Mouse (Mus musculus) forebrain, embryonic 14.5 days (tissue): ENCODE data around the gene Sema3d. TPM values are rescaled to one million over a fixed set of nuclear protein-coding genes. Genes with fewer than 3 reads are reported as not detected.

Experiments used
- ATAC-seq: fragments of 200-750 bp; cut with Nextera tagmentation; 2 replicates; pipeline ENCODE4 v1.8.0; 2017; ENCODE audit warnings: mild to moderate bottlenecking, moderate library complexity
- DNase-seq: peaks from one replicate; pipeline ENCODE4 v3.0.0-alpha.2; 2015; ENCODE audit warnings: low spot score
- H3K27ac ChIP-seq: fragments of 300-500 bp; sonication (generic); 2 replicates; pipeline ENCODE4 v1.5.1; 2014; ENCODE audit warnings: low read depth, mild to moderate bottlenecking, control low read depth, low read length, moderate library complexity
- H3K27me3 ChIP-seq: fragments of 300-500 bp; sonication (generic); replicated peaks from 2 replicates; pipeline ENCODE4 v1.6.1; 2014; ENCODE audit warnings: low read length, control low read depth, mixed read lengths; ENCODE audit not compliant: control insufficient read depth, insufficient read depth
- H3K36me3 ChIP-seq: fragments of 300-500 bp; sonication (generic); 2 replicates; pipeline ENCODE4 v1.6.1; 2014; ENCODE audit warnings: low read length, control low read depth; ENCODE audit not compliant: control insufficient read depth, insufficient read depth
- H3K4me1 ChIP-seq: fragments of 300-500 bp; sonication (generic); 2 replicates; pipeline ENCODE4 v1.6.1; 2014; ENCODE audit warnings: antibody characterized with exemption, low read length, control low read depth; ENCODE audit not compliant: control insufficient read depth, insufficient read depth
- H3K4me2 ChIP-seq: fragments of 300-500 bp; sonication (generic); 2 replicates; pipeline ENCODE4 v1.6.1; 2014; ENCODE audit warnings: mild to moderate bottlenecking, control low read depth, low read length
- H3K4me3 ChIP-seq: fragments of 300-500 bp; sonication (generic); 2 replicates; pipeline ENCODE4 v1.5.1; 2014; ENCODE audit warnings: low read depth, low read length, control low read depth
- H3K9ac ChIP-seq: fragments of 300-500 bp; sonication (generic); 2 replicates; pipeline ENCODE4 v1.6.1; 2014; ENCODE audit warnings: mild to moderate bottlenecking, low read length, control low read depth, moderate library complexity
- H3K9me3 ChIP-seq: fragments of 300-500 bp; sonication (generic); replicated peaks from 2 replicates; pipeline ENCODE4 v1.6.1; 2016; ENCODE audit warnings: low read length, control low read depth, mixed read lengths; ENCODE audit not compliant: control insufficient read depth
- WGBS: fragments of 180-500 bp; shearing (Covaris S2); extraction: QIAGEN DNeasy Blood & Tissue Kit; methylation state at CpG from one replicate; pipeline ENCODE4 v1.1.7; 2014; 5-methylcytosine and 5-hydroxymethylcytosine counted together
- polyA plus RNA-seq: library from polyadenylated mRNA; unstranded; fragments of >200 nt; fragmentation: Nextera tagmentation; extraction: Ambion mirVana; gene quantifications from 2 replicates; pipeline ENCODE4 v1.2.1, GENCODE M21; 2014

The Sema3d gene
- polyA plus RNA-seq, 1 experiment from 2014 or later, result 1.3 TPM

GRCm38 (mm10) chr5:12564602-12565220 is 181.5 kb downstream of the Sema3d start:
- Histone ChIP-seq H3K27me3 (no peaks in the 10 kb centered on the region), H3K4me3 (no peak overlapping the region), H3K9me3 (no peaks in the 10 kb centered on the region), H3K9ac (no peak overlapping the region), H3K4me1 (no peaks in the 10 kb centered on the region), H3K27ac (no peak overlapping the region), H3K4me2 (no peak overlapping the region), H3K36me3 (no peaks in the 10 kb centered on the region)
- 53% methylated on average over 2 of the region's 2 CpGs for WGBS
- DNase-seq (peak; percentile 52), ATAC-seq (peak; percentile 76)

GRCm38 (mm10) chr5:12566568-12566967 is 183.4 kb downstream of the Sema3d start:
- H3K4me2 ChIP-seq, result no peak overlapping the region
- H3K36me3 ChIP-seq, result no peaks in the 10 kb centered on the region
- DNase-seq (no peak), ATAC-seq (no peak)
- no peaks in the 10 kb centered on the region for H3K9me3 ChIP-seq
- H3K4me1 ChIP-seq, result no peaks in the 10 kb centered on the region
- WGBS, result 85% methylated on average over 1 of the region's 1 CpGs
- H3K27me3 ChIP-seq, result no peaks in the 10 kb centered on the region
- H3K4me3 ChIP-seq, result no peak overlapping the region
- H3K9ac ChIP-seq, result no peak overlapping the region
- H3K27ac ChIP-seq, result no peak overlapping the region

GRCm38 (mm10) chr5:12574551-12574950 is 191.4 kb downstream of the Sema3d start:
- H3K36me3 ChIP-seq, result no peaks in the 10 kb centered on the region
- H3K9me3 ChIP-seq, result no peaks in the 10 kb centered on the region
- DNase-seq (no peak), ATAC-seq (no peak)
- no peaks in the 10 kb centered on the region for H3K4me1 ChIP-seq
- no peak overlapping the region for H3K4me2 ChIP-seq
- no peaks in the 10 kb centered on the region for H3K27me3 ChIP-seq
- no peak overlapping the region for H3K4me3 ChIP-seq
- WGBS, result 74% methylated on average over 4 of the region's 4 CpGs
- H3K27ac ChIP-seq, result no peak overlapping the region
- H3K9ac ChIP-seq, result no peak overlapping the region

- H3K27ac ChIP-seq, result no peak overlapping the region
- no peaks in the 10 kb centered on the region for H3K27me3 ChIP-seq
- H3K9ac ChIP-seq, result no peak overlapping the region
- no peaks in the 10 kb centered on the region for H3K4me1 ChIP-seq
- no peak overlapping the region for H3K4me2 ChIP-seq
- ATAC-seq, result no peak
- WGBS, result 85% methylated on average over 1 of the region's 1 CpGs
- H3K4me3 ChIP-seq, result no peak overlapping the region
- no peaks in the 10 kb centered on the region for H3K36me3 ChIP-seq
- DNase-seq, result no peak
- H3K9me3 ChIP-seq, result no peaks in the 10 kb centered on the region
These were observed 192.1 kb downstream of the Sema3d start for GRCm38 (mm10) chr5:12575262-12575661.

GRCm38 (mm10) chr5:12579752-12580151 is 196.6 kb downstream of the Sema3d start:
- 73% methylated on average over 4 of the region's 4 CpGs for WGBS

GRCm38 (mm10) chr5:12582540-12582939 is 199.4 kb downstream of the Sema3d start:
- Histone ChIP-seq H3K4me1 (no peaks in the 10 kb centered on the region), H3K27ac (no peak overlapping the region), H3K4me2 (no peak overlapping the region), H3K4me3 (no peak overlapping the region), H3K27me3 (no peaks in the 10 kb centered on the region), H3K9me3 (0 out of 2 replicates have a peak, but pooled peaks cover 2% of the 10 kb centered on the region), H3K9ac (no peak overlapping the region), H3K36me3 (no peaks in the 10 kb centered on the region)
- 92% methylated on average over 1 of the region's 1 CpGs for WGBS
- ATAC-seq (no peak), DNase-seq (no peak)

More at GRCm38 (mm10) chr5:12579752-12580151, 196.6 kb downstream of the Sema3d start:
- Histone ChIP-seq H3K9ac (no peak overlapping the region), H3K9me3 (0 out of 2 replicates have a peak, but pooled peaks cover under 1% of the 10 kb centered on the region), H3K27ac (no peak overlapping the region), H3K27me3 (no peaks in the 10 kb centered on the region), H3K4me2 (no peak overlapping the region), H3K4me3 (no peak overlapping the region), H3K4me1 (no peaks in the 10 kb centered on the region), H3K36me3 (no peaks in the 10 kb centered on the region)
- ATAC-seq (no peak), DNase-seq (no peak)

- no peaks in the 10 kb centered on the region for H3K4me1 ChIP-seq
- 0 out of 2 replicates have a peak, but pooled peaks cover 2% of the 10 kb centered on the region for H3K9me3 ChIP-seq
- no peak overlapping the region for H3K4me2 ChIP-seq
- H3K4me3 ChIP-seq, result no peak overlapping the region
- H3K9ac ChIP-seq, result no peak overlapping the region
- WGBS, result 77% methylated on average over 3 of the region's 3 CpGs
- no peaks in the 10 kb centered on the region for H3K36me3 ChIP-seq
- H3K27me3 ChIP-seq, result no peaks in the 10 kb centered on the region
- DNase-seq (peak; percentile 22), ATAC-seq (no peak)
- H3K27ac ChIP-seq, result no peak overlapping the region
These were observed 200.2 kb downstream of the Sema3d start for GRCm38 (mm10) chr5:12583293-12583834.

- no peak overlapping the region for H3K27ac ChIP-seq
- H3K9me3 ChIP-seq, result 0 out of 2 replicates have a peak, but pooled peaks cover 2% of the 10 kb centered on the region
- no peak overlapping the region for H3K4me2 ChIP-seq
- DNase-seq (no peak), ATAC-seq (no peak)
- H3K4me3 ChIP-seq, result no peak overlapping the region
- H3K36me3 ChIP-seq, result no peaks in the 10 kb centered on the region
- WGBS, result 93% methylated on average over 9 of the region's 9 CpGs
- no peaks in the 10 kb centered on the region for H3K27me3 ChIP-seq
- H3K9ac ChIP-seq, result no peak overlapping the region
- H3K4me1 ChIP-seq, result no peaks in the 10 kb centered on the region
These were observed 201.7 kb downstream of the Sema3d start for GRCm38 (mm10) chr5:12584886-12585285.

GRCm38 (mm10) chr5:12634227-12634980 is 251.2 kb downstream of the Sema3d start:
- ATAC-seq (no peak), DNase-seq (no peak)
- 28% methylated on average over 8 of the region's 8 CpGs for WGBS

More at GRCm38 (mm10) chr5:12634227-12634980, 251.2 kb downstream of the Sema3d start:
- Histone ChIP-seq H3K4me3 (no peak overlapping the region), H3K4me2 (no peak overlapping the region), H3K9me3 (no peaks in the 10 kb centered on the region), H3K36me3 (no peaks in the 10 kb centered on the region), H3K27ac (no peak overlapping the region), H3K27me3 (no peaks in the 10 kb centered on the region), H3K4me1 (no peaks in the 10 kb centered on the region), H3K9ac (no peak overlapping the region)
